In genomic region chr11:61346133-61346532, GRCm38 (mm10) we compare ENCODE assay signal across 20 mouse cellular contexts. TPM values are rescaled to one million over a fixed set of nuclear protein-coding genes. Genes with fewer than 3 reads are reported as not detected.
DNase-seq lines count a peak whose midpoint lies in the region; ATAC-seq and TF ChIP-seq lines count a peak whose summit lies in the region.
"Had no signal": no experiment of that assay in that cellular context is flagged by ENCODE, and none has a peak within 500 bp of the region (broad histone marks: within the 10 kb centered on the region; RNA-seq: fewer than 3 reads in every experiment).

No protein-coding gene starts in this region.

- peaks cover 25% of the 10 kb centered on the region for H3K27me3 ChIP-seq in forebrain, postnatal 0 days (ENCODE audit: insufficient read depth, low read length)
- peaks cover 46% of the 10 kb centered on the region for H3K27me3 ChIP-seq in forebrain, embryonic 12.5 days

- H3K4me2 ChIP-seq in forebrain, postnatal 0 days (ENCODE audit: low read depth) = no peak overlapping the region
- no peak overlapping the region for H3K4me2 ChIP-seq in forebrain, embryonic 12.5 days
- H3K4me2 ChIP-seq: embryonic facial prominence, embryonic 15.5 days; forebrain, embryonic 13.5 days; heart, embryonic 11.5 days; hindbrain, embryonic 14.5 days; limb, embryonic 15.5 days; neural tube, embryonic 13.5 days had no signal

- no peaks in the 10 kb centered on the region for H3K36me3 ChIP-seq in forebrain, postnatal 0 days (ENCODE audit: insufficient read depth)
- no peaks in the 10 kb centered on the region for H3K36me3 ChIP-seq in forebrain, embryonic 12.5 days (replicated peaks)
- H3K36me3 ChIP-seq: embryonic facial prominence, embryonic 15.5 days; limb, embryonic 15.5 days; neural tube, embryonic 13.5 days had no signal

- 68% methylated on average over 8 of the region's 8 CpGs for WGBS in forebrain, postnatal 0 days
- 63% methylated on average over 8 of the region's 8 CpGs for WGBS in forebrain, embryonic 12.5 days

- H3K9ac ChIP-seq in forebrain, postnatal 0 days = no peak overlapping the region
- no peak overlapping the region for H3K9ac ChIP-seq in forebrain, embryonic 12.5 days
- H3K9ac ChIP-seq: embryonic facial prominence, embryonic 15.5 days; forebrain, embryonic 13.5 days; hindbrain, embryonic 14.5 days; limb, embryonic 15.5 days; neural tube, embryonic 13.5 days had no signal

- TF ChIP-seq CTCF in forebrain, postnatal 0 days (IDR thresholded peaks at IDR 0.05; ENCODE audit: low read depth) = peak; percentile 29
- TF ChIP-seq CTCF in left cerebral cortex, adult 2 months (IDR thresholded peaks at IDR 0.05) = peak; percentile 24
- peak; percentile 17; the same call in 1 of the 2 replicates for TF ChIP-seq CTCF in bone marrow macrophage, adult 2 months (IDR thresholded peaks at IDR 0.05; ENCODE audit: low read depth, low read length)

- no peak for DNase-seq in forebrain, postnatal 0 days
- DNase-seq in left cerebral cortex, adult 2 months (ENCODE audit: extremely low spot score in 1 of 2, low spot score in 2 of 2) = no peak
- no peak for DNase-seq in left cerebral cortex, adult 8-10 months (ENCODE audit: low spot score in 2 of 2)
- DNase-seq in A20 (ENCODE audit: low read depth, low spot score) = peak; percentile 18
- DNase-seq in right cerebral cortex, adult 2 months (ENCODE audit: low spot score in 2 of 2) = no peak
- DNase-seq: kidney, adult 8-10 months; lung, postnatal 4 days; right cerebral cortex, adult 18-20 months had no signal

- no peak for TF ChIP-seq POLR2A in bone marrow macrophage, adult 2 months (IDR thresholded peaks at IDR 0.05; ENCODE audit: borderline replicate concordance, low read depth, low read length)

- H3K4me1 ChIP-seq in forebrain, postnatal 0 days (ENCODE audit: insufficient read depth) = no peaks in the 10 kb centered on the region
- peaks cover 10% of the 10 kb centered on the region for H3K4me1 ChIP-seq in forebrain, embryonic 12.5 days
- no peaks in the 10 kb centered on the region for H3K4me1 ChIP-seq in bone marrow macrophage, adult 2 months (ENCODE audit: control insufficient read depth, insufficient read depth, low read length)

- intact Hi-C loops in left cerebral cortex, adult 2 months (cut with DNase I) = loop anchor here (5.0 kb wide), 3 partner anchors 61 to 161 kb away; partner anchors contain the start of gene B9d1

- H3K27ac ChIP-seq in forebrain, postnatal 0 days (ENCODE audit: low read depth, low read length) = no peak overlapping the region
- H3K27ac ChIP-seq in forebrain, embryonic 12.5 days = no peak overlapping the region
- no peak overlapping the region for H3K27ac ChIP-seq in left cerebral cortex, adult 2 months
- no peak overlapping the region for H3K27ac ChIP-seq in bone marrow macrophage, adult 2 months (ENCODE audit: insufficient read depth, low read depth, low read length)
- H3K27ac ChIP-seq: embryonic facial prominence, embryonic 15.5 days; forebrain, embryonic 13.5 days; hindbrain, embryonic 14.5 days; limb, embryonic 15.5 days; neural tube, embryonic 13.5 days had no signal

- H3K4me3 ChIP-seq in forebrain, postnatal 0 days (ENCODE audit: low read depth, low read length) = no peak overlapping the region
- no peak overlapping the region for H3K4me3 ChIP-seq in forebrain, embryonic 12.5 days (replicated peaks)
- no peak overlapping the region for H3K4me3 ChIP-seq in left cerebral cortex, adult 2 months
- H3K4me3 ChIP-seq in bone marrow macrophage, adult 2 months (ENCODE audit: insufficient read depth, low read length) = no peak overlapping the region
- H3K4me3 ChIP-seq: embryonic facial prominence, embryonic 15.5 days; forebrain, embryonic 13.5 days; limb, embryonic 15.5 days; neural tube, embryonic 13.5 days had no signal

- H3K9me3 ChIP-seq in forebrain, postnatal 0 days (ENCODE audit: low read length) = no peaks in the 10 kb centered on the region
- H3K9me3 ChIP-seq in forebrain, embryonic 12.5 days = no peaks in the 10 kb centered on the region
- H3K9me3 ChIP-seq: embryonic facial prominence, embryonic 15.5 days; forebrain, embryonic 13.5 days; limb, embryonic 15.5 days; neural tube, embryonic 13.5 days had no signal

- ATAC-seq in forebrain, postnatal 0 days = no peak
- no peak for ATAC-seq in forebrain, embryonic 12.5 days (ENCODE audit: low FRiP score)
- ATAC-seq in frontal cortex, adult (ENCODE audit: low TSS enrichment) = no peak
- ATAC-seq: forebrain, embryonic 13.5 days had no signal

RNA-seq across cellular contexts. Expression of gene Slc47a2, which starts 3.5 kb away (rescaled TPM):
- 0.08 TPM in 1 of 2 replicates, not detected in the other for total RNA-seq in forebrain, postnatal 0 days (2014; rRNA removed)
- not detected in 2 replicates for polyA plus RNA-seq in forebrain, postnatal 0 days (2015; fragmentation: Nextera tagmentation; extraction: Ambion mirVana)
- polyA plus RNA-seq in forebrain, embryonic 12.5 days (2016; fragmentation: Nextera tagmentation; extraction: Ambion mirVana) = not detected in 2 replicates
- total RNA-seq in left cerebral cortex, adult 2 months (2021) = under 1 TPM in 1 of 2 experiments, not detected in 1; 0.14 TPM
- total RNA-seq in left cerebral cortex, adult 8-10 months (2022) = under 1 TPM; 0.23 to 0.55 (median 0.27) TPM
- polyA plus RNA-seq in bone marrow macrophage, adult 2 months (2012; ENCODE audit: insufficient read depth, insufficient read length, missing spikeins) = not detected in 2 replicates
- total RNA-seq: gastrocnemius, adult 8-10 months had no signal
- polyA plus RNA-seq: C2C12; forebrain, embryonic 13.5 days; hindbrain, embryonic 14.5 days; limb, embryonic 15.5 days; neural tube, embryonic 13.5 days; spleen, adult 2 months had no signal

RNA-seq across cellular contexts. Expression of gene Slc47a1, which starts 32.0 kb away (rescaled TPM):
- 1.5 and 2.3 TPM in 2 replicates for total RNA-seq in forebrain, postnatal 0 days (2014; rRNA removed)
- 0.75 and 1.3 TPM in 2 replicates for polyA plus RNA-seq in forebrain, postnatal 0 days (2015; fragmentation: Nextera tagmentation; extraction: Ambion mirVana)
- polyA plus RNA-seq in forebrain, embryonic 12.5 days (2016; fragmentation: Nextera tagmentation; extraction: Ambion mirVana) = 0.19 TPM in 1 of 2 replicates, not detected in the other
- 1 to 10 TPM; 1.4 to 2.3 TPM for total RNA-seq in left cerebral cortex, adult 2 months (2021)
- total RNA-seq in left cerebral cortex, adult 8-10 months (2022) = 1 to 10 TPM; 1.6 to 3.3 (median 2.9) TPM
- not detected in 2 replicates for polyA plus RNA-seq in bone marrow macrophage, adult 2 months (2012; ENCODE audit: insufficient read depth, insufficient read length, missing spikeins)
- polyA plus RNA-seq: forebrain, embryonic 13.5 days; hindbrain, embryonic 14.5 days; neural tube, embryonic 13.5 days had no signal
